Mouse (Mus musculus) bone marrow, adult 2 months (tissue): Measurements from ENCODE around the gene Rad21l. TPM values are rescaled to one million over a fixed set of nuclear protein-coding genes. Genes with fewer than 3 reads are reported as not detected.

ENCODE experiments used
- H3K27ac ChIP-seq: fragments of 200-500 bp; 2 replicates; pipeline ENCODE4 v1.5.1; 2012; ENCODE audit warnings: low read depth, mild to moderate bottlenecking, control low read depth, inconsistent platforms, low read length; ENCODE audit not compliant: control insufficient read depth, poor library complexity, insufficient read depth
- H3K4me1 ChIP-seq: fragments of 200-500 bp; 2 replicates; pipeline ENCODE4 v1.6.1; 2011; ENCODE audit warnings: low read length; ENCODE audit not compliant: control insufficient read depth, insufficient read depth
- H3K4me3 ChIP-seq: fragments of 200-500 bp; replicated peaks from 2 replicates; pipeline ENCODE3; 2011; ENCODE audit warnings: mild to moderate bottlenecking, low read depth, low read length, control low read depth; ENCODE audit not compliant: control insufficient read depth
- CTCF ChIP-seq: fragments of 200-500 bp; IDR thresholded peaks from 2 replicates; pipeline ENCODE4 v1.5.1; 2011; ENCODE audit warnings: low read length, control low read depth; ENCODE audit not compliant: control insufficient read depth, insufficient read depth
- POLR2A ChIP-seq: fragments of 200-500 bp; IDR thresholded peaks from 2 replicates; pipeline ENCODE4 v1.6.1; 2011; ENCODE audit warnings: low read depth, mild to moderate bottlenecking, control low read depth, low read length, borderline replicate concordance; ENCODE audit not compliant: control insufficient read depth
- WGBS: fragments of 180-500 bp; shearing (Covaris S2); methylation state at CpG from one replicate; pipeline ENCODE4 v1.1.7; 2018; 5-methylcytosine and 5-hydroxymethylcytosine counted together
- polyA plus RNA-seq: library from polyadenylated mRNA; stranded (reverse); fragments of >200 nt; gene quantifications from 2 replicates; pipeline ENCODE4 v1.2.4, GENCODE M21; 2011; ENCODE audit warnings: low replicate concordance; ENCODE audit not compliant: missing spikeins, insufficient read depth, insufficient read length

The Rad21l gene
- polyA plus RNA-seq, 1 experiment, result not detected

GRCm38 (mm10) chr2:151682976-151683375 lies 14.6 kb upstream of the Rad21l start:
- WGBS, result 71% methylated on average over 4 of the region's 4 CpGs
- Histone ChIP-seq H3K4me1 (no peaks in the 10 kb centered on the region), H3K4me3 (no peak overlapping the region), H3K27ac (no peak overlapping the region)
- TF ChIP-seq POLR2A, result no peak
- TF ChIP-seq CTCF, result no peak

- WGBS, result 54% methylated on average over 3 of the region's 3 CpGs
- Histone ChIP-seq H3K4me3 (no peak overlapping the region), H3K27ac (no peak overlapping the region), H3K4me1 (no peaks in the 10 kb centered on the region)
- TF ChIP-seq CTCF (peak; percentile 30; the same call in 1 of the 2 replicates), POLR2A (no peak)
Observed at GRCm38 (mm10) chr2:151682357-151682756, 14.0 kb upstream of the Rad21l start.

DNA sequence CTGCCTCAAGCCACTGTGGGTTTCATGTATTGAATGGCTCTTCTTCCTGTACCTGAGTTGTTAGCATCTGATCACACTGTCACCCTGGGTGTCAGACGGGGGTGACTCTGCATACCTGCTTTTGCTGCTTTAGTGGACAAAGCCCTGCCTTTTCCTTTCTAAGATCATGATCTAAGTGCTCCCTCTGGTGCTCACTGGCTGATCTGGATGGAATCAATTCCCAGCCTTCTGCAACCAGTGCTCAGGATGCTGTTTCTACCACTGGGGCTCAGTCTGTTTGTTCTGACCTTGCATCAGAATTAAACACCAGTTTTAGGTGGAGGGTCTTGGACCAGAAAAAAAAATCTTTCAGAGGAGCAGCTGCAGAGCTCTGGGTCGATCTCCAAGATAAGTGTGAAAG lies 7.9 kb upstream of the Rad21l start:
- Histone ChIP-seq H3K4me3 (no peak overlapping the region), H3K27ac (no peak overlapping the region), H3K4me1 (no peaks in the 10 kb centered on the region)
- WGBS, result 53% methylated on average over 2 of the region's 2 CpGs
- TF ChIP-seq CTCF (no peak), POLR2A (no peak)

DNA sequence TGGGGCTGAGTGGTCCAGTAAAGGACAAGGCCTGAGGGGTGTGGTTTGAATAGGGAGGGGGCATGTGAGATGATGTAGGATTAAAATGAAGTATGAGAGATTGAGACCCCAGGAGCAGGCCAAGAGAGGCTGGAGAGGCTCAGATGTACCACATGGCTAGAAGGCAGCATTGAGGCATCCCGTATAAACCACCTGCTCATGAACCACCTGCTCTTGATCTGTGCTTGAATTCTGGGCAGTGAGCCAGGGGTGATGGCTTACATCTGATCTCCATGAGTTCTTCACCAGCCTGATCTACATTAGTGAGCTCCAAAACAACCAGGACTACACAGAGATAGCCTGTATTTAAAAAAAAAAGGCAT lies 2.6 kb upstream of the Rad21l start:
- Histone ChIP-seq H3K27ac (no peak overlapping the region), H3K4me1 (no peaks in the 10 kb centered on the region), H3K4me3 (no peak overlapping the region)
- 67% methylated on average over 1 of the region's 1 CpGs for WGBS
- TF ChIP-seq POLR2A (no peak), CTCF (no peak)

GRCm38 (mm10) chr2:151670026-151670967 lies 2.0 kb upstream of the Rad21l start:
- 44% methylated on average over 48 of the region's 48 CpGs for WGBS
- Histone ChIP-seq H3K27ac (no peak overlapping the region), H3K4me3 (no peak overlapping the region), H3K4me1 (no peaks in the 10 kb centered on the region)
- TF ChIP-seq CTCF (no peak), POLR2A (no peak)

DNA sequence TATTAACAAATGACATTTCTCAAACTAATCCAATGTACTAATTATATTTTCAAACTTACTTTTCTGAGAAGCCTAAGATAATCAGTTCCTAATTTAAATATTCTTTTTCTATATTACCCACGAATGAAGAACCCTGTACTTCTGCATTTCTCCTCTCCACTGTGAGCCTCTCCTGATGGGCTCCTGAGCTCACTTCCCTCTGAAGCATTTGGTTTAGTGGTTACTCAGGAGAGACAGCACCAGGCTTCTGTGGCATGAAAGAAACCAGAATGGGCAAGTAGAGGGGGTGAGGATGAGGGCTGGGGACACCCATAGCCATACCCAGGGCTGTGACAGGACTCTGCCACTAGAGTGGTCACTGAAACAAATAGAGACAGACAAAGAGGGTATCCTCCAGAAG lies 16.3 kb downstream of the Rad21l start:
- Histone ChIP-seq H3K4me1 (no peaks in the 10 kb centered on the region; the same call in 1 of the 2 replicates), H3K27ac (no peak overlapping the region), H3K4me3 (no peak overlapping the region)
- TF ChIP-seq POLR2A, result no peak
- TF ChIP-seq CTCF, result no peak
- WGBS, result 2% methylated on average over 1 of the region's 1 CpGs

- WGBS, result 43% methylated on average over 2 of the region's 2 CpGs
- no peak overlapping the region for H3K27ac ChIP-seq
- H3K4me3 ChIP-seq, result no peak overlapping the region
- no peaks in the 10 kb centered on the region; the same call in 1 of the 2 replicates for H3K4me1 ChIP-seq
- no peak for TF ChIP-seq CTCF
- TF ChIP-seq POLR2A, result no peak
Observed at GRCm38 (mm10) chr2:151636015-151636402, 32.3 kb downstream of the Rad21l start.

DNA sequence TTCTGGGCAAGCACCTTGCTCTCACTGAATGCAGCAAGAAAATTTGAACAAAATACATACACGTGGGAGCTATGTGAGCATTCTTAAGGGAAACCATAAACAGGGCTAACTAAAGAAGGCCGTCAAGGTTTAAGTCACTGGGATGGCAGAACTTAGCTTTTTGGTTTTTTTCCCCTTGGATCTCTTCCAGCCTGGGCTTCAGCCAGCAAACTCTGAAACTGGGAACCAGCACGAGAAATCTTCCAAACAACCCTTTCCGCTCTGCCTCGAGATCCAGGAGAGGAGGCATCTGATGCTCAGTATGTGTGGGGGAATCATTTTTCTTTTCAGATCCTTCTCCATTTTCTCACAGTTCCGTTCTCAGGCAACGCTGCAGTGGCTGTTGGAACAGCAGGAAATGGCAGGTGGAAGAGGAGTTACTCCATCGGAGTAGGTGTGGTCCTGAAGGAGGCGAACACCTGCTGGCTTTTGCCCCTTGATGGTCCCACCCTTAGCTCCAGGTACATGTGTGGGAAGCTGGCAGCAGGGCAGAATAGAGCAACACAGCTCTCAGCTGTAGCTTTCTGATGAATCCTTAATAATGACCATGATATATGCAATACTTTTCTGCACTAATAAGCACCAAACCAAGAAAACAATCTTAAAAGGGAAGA lies 32.8 kb downstream of the Rad21l start:
- Histone ChIP-seq H3K4me1 (no peaks in the 10 kb centered on the region; the same call in 1 of the 2 replicates), H3K27ac (no peak overlapping the region), H3K4me3 (no peak overlapping the region)
- TF ChIP-seq POLR2A, result no peak
- no peak for TF ChIP-seq CTCF
- 50% methylated on average over 9 of the region's 9 CpGs for WGBS
